Mouse (Mus musculus): Measurements from ENCODE around the gene Cxcr2.
A peak's percentile ranks its signal among the peaks of the same experiment; 100 is the strongest.
"Not testable (repeated sequence)": the region's sequence is repeated elsewhere in the genome, so short reads cannot be mapped to it uniquely, and the experiment has no call there.

Cxcr2 gene

GRCm38 (mm10) chr1:74141781-74142180, 12.0 kb upstream of the Cxcr2 start:
- DNase-seq = no peak

GRCm38 (mm10) chr1:74149106-74149885, 4.5 kb upstream of the Cxcr2 start:
- DNase-seq = no peak

GRCm38 (mm10) chr1:74150101-74150500, 3.7 kb upstream of the Cxcr2 start:
- DNase-seq = no peak

- no peak for DNase-seq
Observed at GRCm38 (mm10) chr1:74151091-74151490, 2.7 kb upstream of the Cxcr2 start.

GRCm38 (mm10) chr1:74155435-74156012, 1.7 kb downstream of the Cxcr2 start:
- no peak for DNase-seq

GRCm38 (mm10) chr1:74156381-74156910, 2.7 kb downstream of the Cxcr2 start:
- DNase-seq = no peak

- not testable (repeated sequence) for DNase-seq
Observed at GRCm38 (mm10) chr1:74159613-74160012, 5.8 kb downstream of the Cxcr2 start.

- no peak for DNase-seq
Observed at GRCm38 (mm10) chr1:74160036-74160435, 6.2 kb downstream of the Cxcr2 start.

GRCm38 (mm10) chr1:74167136-74167535, 13.3 kb downstream of the Cxcr2 start:
- peak; percentile 31 to 38 for DNase-seq

GRCm38 (mm10) chr1:74169721-74170120, 15.9 kb downstream of the Cxcr2 start:
- no peak for DNase-seq

GRCm38 (mm10) chr1:74172722-74173121, 18.9 kb downstream of the Cxcr2 start:
- no peak for DNase-seq

GRCm38 (mm10) chr1:74175731-74176130, 21.9 kb downstream of the Cxcr2 start:
- no peak for DNase-seq

GRCm38 (mm10) chr1:74178618-74179017, 24.8 kb downstream of the Cxcr2 start:
- DNase-seq = no peak

- DNase-seq = no peak
Observed at GRCm38 (mm10) chr1:74179624-74180408, 26.0 kb downstream of the Cxcr2 start.

- DNase-seq = no peak
Observed at GRCm38 (mm10) chr1:74181462-74181861, 27.7 kb downstream of the Cxcr2 start.

GRCm38 (mm10) chr1:74183006-74183405, 29.2 kb downstream of the Cxcr2 start:
- DNase-seq = no peak

GRCm38 (mm10) chr1:74190471-74190870, 36.7 kb downstream of the Cxcr2 start:
- DNase-seq = no peak

- no peak for DNase-seq
Observed at GRCm38 (mm10) chr1:74192711-74193110, 38.9 kb downstream of the Cxcr2 start.

- DNase-seq = no peak
Observed at GRCm38 (mm10) chr1:74194445-74194844, 40.7 kb downstream of the Cxcr2 start, which contains the start of gene Cxcr1. Gene Cxcr1 (minus strand): TSS chr1:74194631.

GRCm38 (mm10) chr1:74195961-74196360, 42.2 kb downstream of the Cxcr2 start:
- DNase-seq = peak in 1 of 2 experiments; percentile 25

- DNase-seq = no peak
Observed at GRCm38 (mm10) chr1:74196621-74197419, 43.0 kb downstream of the Cxcr2 start.

GRCm38 (mm10) chr1:74197726-74198470, 44.1 kb downstream of the Cxcr2 start:
- DNase-seq = no peak
